Mouse (Mus musculus) intestine, embryonic 14.5 days (tissue): ENCODE measurements at regions not wholly inside any gene's neighbourhood (a gene's known extent, or its start where the extent isn't known, plus 50 kb on each side); places are given as distances from the start of the nearest gene placed in this dataset.
A peak's percentile ranks its signal among the peaks of the same experiment; 100 is the strongest.

ENCODE experiments used
- ATAC-seq: fragments of 200-750 bp; cut with Nextera tagmentation; replicated peaks from 2 replicates; pipeline ENCODE4 v1.8.0; 2017; ENCODE audit warnings: low read depth, moderate number of reproducible peaks, moderate TSS enrichment, moderate library complexity; ENCODE audit not compliant: low FRiP score, low TSS enrichment
- DNase-seq: peaks from one replicate; pipeline ENCODE4 v3.0.0-alpha.2; 2018; ENCODE audit warnings: low spot score
- H3K27ac ChIP-seq: fragments of 300-500 bp; sonication (generic); 2 replicates; pipeline ENCODE4 v1.5.1; 2014; ENCODE audit warnings: low read depth, mild to moderate bottlenecking, control low read depth
- H3K27me3 ChIP-seq: fragments of 300-500 bp; sonication (generic); replicated peaks from 2 replicates; pipeline ENCODE4 v1.6.1; 2014; ENCODE audit warnings: low read length, control low read depth; ENCODE audit not compliant: control insufficient read depth, insufficient read depth
- H3K36me3 ChIP-seq: fragments of 300-500 bp; sonication (generic); 2 replicates; pipeline ENCODE4 v1.6.1; 2014; ENCODE audit warnings: low read length, control low read depth; ENCODE audit not compliant: control insufficient read depth, insufficient read depth
- H3K4me1 ChIP-seq: fragments of 300-500 bp; sonication (generic); replicated peaks from 2 replicates; pipeline ENCODE4 v1.6.1; 2014; ENCODE audit warnings: low read length, control low read depth, mixed read lengths; ENCODE audit not compliant: control insufficient read depth, insufficient read depth
- H3K4me2 ChIP-seq: fragments of 300-500 bp; sonication (generic); 2 replicates; pipeline ENCODE4 v1.6.1; 2014; ENCODE audit warnings: low read length
- H3K4me3 ChIP-seq: fragments of 300-500 bp; sonication (generic); 2 replicates; pipeline ENCODE4 v1.5.1; 2014; ENCODE audit warnings: low read depth, low read length, control low read depth, mixed read lengths
- H3K9ac ChIP-seq: fragments of 300-500 bp; sonication (generic); 2 replicates; pipeline ENCODE4 v1.6.1; 2014; ENCODE audit warnings: mild to moderate bottlenecking, low read length
- H3K9me3 ChIP-seq: fragments of 300-500 bp; sonication (generic); 2 replicates; pipeline ENCODE4 v1.6.1; 2016; ENCODE audit warnings: low read length, control low read depth; ENCODE audit not compliant: control insufficient read depth
- WGBS: fragments of 180-500 bp; shearing (Covaris S2); extraction: QIAGEN DNeasy Blood & Tissue Kit; methylation state at CpG from one replicate; pipeline ENCODE4 v1.1.7; 2014; 5-methylcytosine and 5-hydroxymethylcytosine counted together

DNA sequence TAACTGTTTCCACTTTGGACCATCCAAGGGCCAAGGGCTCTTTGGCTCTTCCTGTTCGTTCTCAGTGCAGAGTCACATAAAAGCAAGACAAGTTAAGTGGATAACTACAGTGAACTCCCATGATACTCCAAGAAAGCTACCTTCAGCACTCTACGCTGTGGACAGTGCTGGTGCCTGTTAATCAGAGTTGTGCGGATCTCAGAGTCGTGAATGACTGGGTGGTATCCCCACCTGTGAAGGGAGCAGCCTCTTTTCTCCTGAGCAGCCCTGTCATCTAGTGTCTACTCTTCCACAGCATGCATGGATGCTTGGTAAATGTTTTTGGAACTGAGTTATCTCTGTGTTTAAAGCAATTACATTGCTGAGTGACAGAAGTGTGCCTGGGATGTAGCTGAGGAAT lies 568.4 kb upstream of the Map3k7 start:
- 47% methylated on average over 4 of the region's 4 CpGs for WGBS
- DNase-seq (no peak), ATAC-seq (no peak)
- H3K4me1 ChIP-seq = no peaks in the 10 kb centered on the region
- no peak overlapping the region for H3K9ac ChIP-seq
- H3K36me3 ChIP-seq = no peaks in the 10 kb centered on the region
- no peaks in the 10 kb centered on the region for H3K27me3 ChIP-seq
- no peak overlapping the region for H3K4me2 ChIP-seq
- no peak overlapping the region for H3K27ac ChIP-seq
- H3K4me3 ChIP-seq = no peak overlapping the region
- H3K9me3 ChIP-seq = no peaks in the 10 kb centered on the region

DNA sequence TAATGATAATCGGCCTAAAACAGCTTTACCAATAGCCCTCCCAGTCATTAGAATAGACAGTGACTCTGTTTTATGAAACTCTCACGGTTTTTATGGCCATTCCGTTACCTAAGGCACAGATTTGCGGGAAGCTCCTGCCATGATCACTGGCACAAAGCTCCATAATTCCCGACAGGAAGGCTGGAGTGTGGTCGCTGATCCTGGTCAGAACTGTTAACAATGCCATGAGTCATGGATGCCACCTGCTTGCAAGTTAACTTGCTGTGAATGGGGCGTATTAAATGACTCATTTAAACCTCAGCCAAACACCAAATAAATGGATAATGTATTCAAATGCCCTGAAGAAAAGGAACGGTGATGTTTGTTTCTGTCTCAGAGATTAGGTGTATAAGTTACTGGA lies 559.9 kb upstream of the Map3k7 start:
- WGBS = 59% methylated on average over 8 of the region's 8 CpGs
- no peaks in the 10 kb centered on the region for H3K27me3 ChIP-seq
- H3K4me3 ChIP-seq = no peak overlapping the region
- no peaks in the 10 kb centered on the region for H3K36me3 ChIP-seq
- no peak overlapping the region for H3K4me2 ChIP-seq
- H3K27ac ChIP-seq = no peak overlapping the region
- H3K4me1 ChIP-seq = peaks cover 13% of the 10 kb centered on the region
- DNase-seq (no peak), ATAC-seq (no peak)
- no peaks in the 10 kb centered on the region for H3K9me3 ChIP-seq
- H3K9ac ChIP-seq = no peak overlapping the region

DNA sequence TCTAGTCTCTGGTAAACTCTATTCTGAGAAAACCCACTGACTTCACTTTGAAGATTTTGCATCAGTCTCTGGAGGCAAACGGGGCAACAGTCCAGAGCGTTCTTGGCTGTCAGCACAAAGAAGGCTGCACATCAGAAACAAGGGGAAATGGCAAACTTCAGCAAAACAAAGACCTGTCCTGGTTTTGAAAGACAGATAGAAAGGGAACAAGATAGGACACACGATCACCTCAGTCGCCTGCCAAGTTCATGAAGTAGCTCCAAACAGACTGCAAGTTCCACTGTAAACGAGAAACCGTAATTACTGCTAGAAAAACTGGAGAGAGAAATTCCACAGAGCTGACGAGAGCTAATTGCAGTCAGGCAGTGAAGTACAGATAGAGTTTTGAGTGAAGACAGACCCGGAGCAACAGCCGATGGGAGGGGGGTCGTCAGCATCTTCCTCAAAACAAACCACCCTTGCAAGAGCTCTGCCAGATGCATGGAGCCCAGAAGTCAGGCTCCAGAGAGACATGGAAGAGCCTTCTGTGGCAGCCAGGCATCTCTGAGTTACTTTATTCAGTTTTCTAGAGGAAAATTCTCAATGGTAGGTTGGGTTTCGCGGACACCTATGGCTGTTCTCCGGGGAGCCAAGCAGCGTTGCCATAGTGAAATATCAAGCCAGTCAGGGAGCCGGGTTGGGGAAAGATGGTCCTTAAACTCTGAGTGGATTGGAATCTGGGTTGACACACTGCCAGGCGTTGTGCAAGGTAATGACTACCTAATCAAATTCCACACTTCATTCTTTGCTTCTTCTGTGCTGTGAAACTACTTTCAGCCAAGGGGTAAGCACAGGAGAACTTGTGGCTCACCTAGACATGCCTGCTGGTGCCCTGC lies 558.8 kb upstream of the Map3k7 start:
- no peaks in the 10 kb centered on the region for H3K27me3 ChIP-seq
- peak overlapping the region; percentile 37 for H3K4me2 ChIP-seq
- peak overlapping the region; percentile 77 for H3K27ac ChIP-seq
- peaks cover 13% of the 10 kb centered on the region for H3K4me1 ChIP-seq
- H3K9ac ChIP-seq = no peak overlapping the region
- H3K36me3 ChIP-seq = no peaks in the 10 kb centered on the region
- ATAC-seq = no peak; the same call in none of the 2 replicates
- peak; percentile 61 for DNase-seq
- WGBS = 22% methylated on average over 16 of the region's 16 CpGs
- H3K4me3 ChIP-seq = 0 out of 2 replicates have a peak overlapping the region, but pooled peaks have one; percentile 4
- H3K9me3 ChIP-seq = no peaks in the 10 kb centered on the region

DNA sequence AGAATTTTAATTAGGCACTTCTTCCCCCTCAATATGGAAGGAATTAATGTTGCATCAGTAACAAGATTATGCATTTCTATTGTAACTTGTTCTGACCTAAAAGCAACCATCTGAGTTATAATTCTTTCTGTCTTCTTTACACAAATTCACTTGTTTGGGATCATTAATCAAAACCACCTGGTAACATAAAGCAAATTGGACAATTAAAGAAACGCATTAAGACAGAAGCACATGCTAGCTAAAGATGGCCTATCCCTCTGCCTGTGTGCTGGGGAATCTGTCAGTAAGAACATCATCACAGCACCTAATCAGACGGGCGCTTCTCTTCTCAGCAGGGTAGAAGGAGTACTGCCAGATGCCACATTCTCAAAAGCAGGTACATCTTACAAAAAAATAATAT lies 553.7 kb upstream of the Map3k7 start:
- Histone ChIP-seq H3K27ac (no peak overlapping the region), H3K9me3 (no peaks in the 10 kb centered on the region), H3K4me3 (no peak overlapping the region), H3K4me1 (peaks cover under 1% of the 10 kb centered on the region; the same call in 1 of the 2 replicates), H3K36me3 (no peaks in the 10 kb centered on the region), H3K9ac (no peak overlapping the region), H3K27me3 (no peaks in the 10 kb centered on the region), H3K4me2 (no peak overlapping the region)
- DNase-seq (no peak), ATAC-seq (no peak)
- WGBS = 81% methylated on average over 3 of the region's 3 CpGs

DNA sequence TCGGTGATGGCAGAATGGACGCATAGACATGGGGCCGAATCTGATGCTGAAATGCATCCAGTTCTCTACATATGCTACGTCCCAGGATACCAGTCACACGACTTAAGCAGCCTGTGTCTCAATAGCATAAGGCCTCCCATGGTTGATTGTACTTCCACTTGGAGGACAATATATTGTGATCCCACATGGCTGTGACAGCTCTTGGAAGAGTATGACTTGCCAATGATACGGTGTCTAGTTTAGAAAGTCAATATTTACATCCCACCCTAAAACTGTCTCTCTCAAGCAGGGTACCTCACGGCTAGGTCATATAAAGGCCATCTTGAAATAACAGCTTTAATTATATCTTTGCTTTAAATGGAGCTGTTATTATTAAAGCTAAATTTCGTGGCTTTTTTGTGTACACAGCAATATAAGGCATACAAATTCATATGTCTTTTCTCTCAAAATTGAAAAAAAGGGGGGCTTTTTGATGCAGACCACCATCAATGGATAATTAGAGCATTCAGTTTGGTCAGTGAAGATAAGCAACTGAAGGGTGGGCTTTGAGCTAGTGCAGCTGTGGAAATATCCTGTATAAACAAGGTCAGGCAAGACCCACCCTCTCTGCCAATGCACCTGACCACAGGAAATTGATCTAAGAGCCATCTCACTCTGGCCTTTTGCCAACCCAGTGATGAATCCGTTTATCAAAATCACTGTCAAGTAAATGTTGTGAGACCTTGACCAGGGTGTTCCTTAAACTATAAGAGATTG lies 551.9 kb upstream of the Map3k7 start:
- no peak overlapping the region for H3K4me2 ChIP-seq
- ATAC-seq = no peak
- no peak overlapping the region for H3K4me3 ChIP-seq
- no peaks in the 10 kb centered on the region for H3K27me3 ChIP-seq
- DNase-seq = no peak
- no peaks in the 10 kb centered on the region for H3K9me3 ChIP-seq
- no peaks in the 10 kb centered on the region for H3K4me1 ChIP-seq
- no peak overlapping the region for H3K27ac ChIP-seq
- 64% methylated on average over 9 of the region's 9 CpGs for WGBS
- no peaks in the 10 kb centered on the region for H3K36me3 ChIP-seq
- no peak overlapping the region for H3K9ac ChIP-seq

DNA sequence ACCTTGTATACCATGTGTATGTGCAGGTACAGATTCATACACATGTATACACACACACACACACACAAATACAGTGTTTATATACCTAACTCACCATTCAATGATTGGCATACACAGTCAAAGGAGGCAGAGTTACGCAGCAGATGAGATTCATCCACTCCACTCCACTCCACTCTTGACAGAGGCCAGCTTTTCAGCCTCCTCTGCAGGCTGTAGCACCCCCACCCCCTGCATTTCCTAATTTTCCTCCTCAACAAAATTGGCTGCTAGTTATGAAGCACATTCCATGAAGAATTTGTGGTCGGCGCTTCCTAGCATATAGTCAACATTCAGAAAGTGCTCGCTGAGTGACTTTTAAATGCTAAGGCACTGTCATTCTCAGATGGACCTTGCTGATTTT lies 546.7 kb upstream of the Map3k7 start:
- ATAC-seq = no peak
- Histone ChIP-seq H3K27me3 (no peaks in the 10 kb centered on the region), H3K4me2 (no peak overlapping the region), H3K4me1 (no peaks in the 10 kb centered on the region), H3K9me3 (no peaks in the 10 kb centered on the region), H3K27ac (no peak overlapping the region), H3K36me3 (no peaks in the 10 kb centered on the region), H3K9ac (no peak overlapping the region), H3K4me3 (no peak overlapping the region)
- 85% methylated on average over 4 of the region's 4 CpGs for WGBS
- no peak for DNase-seq

DNA sequence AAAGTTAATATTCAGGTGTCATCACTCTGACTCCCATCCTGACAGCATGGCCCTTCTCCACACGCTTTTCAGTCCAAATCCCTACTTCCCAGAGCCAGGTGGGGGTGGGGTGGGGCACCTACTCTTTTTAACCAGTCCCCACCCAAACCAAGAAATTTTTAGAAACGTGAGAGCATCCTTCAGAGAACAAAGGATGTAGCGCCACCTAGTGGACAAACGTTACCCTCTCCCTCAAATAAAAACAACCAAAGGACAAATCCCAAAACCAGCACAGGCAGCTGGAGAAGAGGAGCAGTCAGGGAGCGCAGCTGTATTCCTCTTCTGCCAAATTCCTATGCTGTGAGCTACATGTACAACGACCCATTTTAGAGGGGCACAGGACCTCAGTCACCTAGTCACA lies 544.7 kb upstream of the Map3k7 start:
- H3K36me3 ChIP-seq = no peaks in the 10 kb centered on the region
- ATAC-seq = peak; percentile 60; the same call in 1 of the 2 replicates
- H3K4me2 ChIP-seq = no peak overlapping the region
- no peak overlapping the region for H3K9ac ChIP-seq
- no peaks in the 10 kb centered on the region for H3K4me1 ChIP-seq
- no peak overlapping the region for H3K27ac ChIP-seq
- 9% methylated on average over 6 of the region's 6 CpGs for WGBS
- H3K4me3 ChIP-seq = no peak overlapping the region
- no peaks in the 10 kb centered on the region for H3K9me3 ChIP-seq
- peak; percentile 84 for DNase-seq
- no peaks in the 10 kb centered on the region for H3K27me3 ChIP-seq

DNA sequence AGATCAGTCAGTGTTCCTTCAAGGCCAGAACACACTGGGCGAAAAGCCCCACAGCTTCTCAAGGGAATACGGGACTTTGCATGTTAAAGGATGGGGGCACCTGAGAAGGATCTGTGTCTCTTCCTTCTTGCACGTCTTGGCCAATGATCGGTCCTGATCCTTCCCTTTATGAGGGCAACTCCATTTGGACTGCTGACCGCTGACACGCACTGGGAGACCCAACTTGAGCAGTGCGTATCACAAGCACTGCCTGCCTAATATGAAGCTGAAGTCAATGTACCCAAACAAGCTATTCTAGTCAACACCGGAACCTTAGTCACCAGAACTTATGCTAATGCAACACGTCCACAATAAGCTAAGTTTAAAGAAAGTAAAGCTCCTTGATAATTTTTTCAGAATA lies 543.7 kb upstream of the Map3k7 start:
- H3K9ac ChIP-seq = no peak overlapping the region
- no peak overlapping the region for H3K4me2 ChIP-seq
- no peaks in the 10 kb centered on the region for H3K36me3 ChIP-seq
- no peaks in the 10 kb centered on the region for H3K4me1 ChIP-seq
- no peak overlapping the region for H3K4me3 ChIP-seq
- H3K27me3 ChIP-seq = no peaks in the 10 kb centered on the region
- DNase-seq (no peak), ATAC-seq (no peak)
- no peak overlapping the region for H3K27ac ChIP-seq
- H3K9me3 ChIP-seq = no peaks in the 10 kb centered on the region
- 84% methylated on average over 9 of the region's 9 CpGs for WGBS
